Mouse (Mus musculus): ENCODE measurements around the gene Ank2.

The Ank2 gene

GRCm38 (mm10) chr3:127019109-127019508, 480.0 kb downstream of the Ank2 start:
- POLR2A ChIA-PET, result no interaction called here
- CTCF ChIA-PET, result no interaction called here

DNA sequence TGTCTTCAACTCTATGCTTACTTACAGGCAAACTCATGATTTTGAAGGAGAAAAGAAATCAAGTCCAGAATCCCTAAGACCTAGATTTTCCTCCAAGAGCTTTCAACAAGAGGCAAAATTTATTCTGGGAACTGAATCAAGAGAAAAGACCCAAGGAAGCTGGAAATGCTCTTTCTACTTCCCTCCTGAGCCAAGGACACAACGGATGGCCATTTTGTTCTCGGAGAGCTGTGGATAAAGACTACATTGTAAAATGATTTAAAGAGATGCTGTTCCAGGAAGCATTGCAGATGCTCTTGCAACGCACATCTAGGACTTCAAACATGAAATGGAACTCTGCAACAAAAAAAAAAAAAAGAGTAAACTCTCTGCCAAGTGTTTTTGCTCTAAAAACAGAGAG, 481.6 kb downstream of the Ank2 start:
- CTCF ChIA-PET, result no interaction called here

GRCm38 (mm10) chr3:127015596-127015995, 483.6 kb downstream of the Ank2 start:
- CTCF ChIA-PET, result interaction anchor here in 2 of 4 experiments (0.6 to 0.9 kb wide), 2 partner anchors 18 to 94 kb away, joined by 4 to 5 read pairs; no protein-coding TSS in a partner anchor
- POLR2A ChIA-PET, result no interaction called here

More for the DNA sequence above, 481.6 kb downstream of the Ank2 start:
- POLR2A ChIA-PET, result no interaction called here

GRCm38 (mm10) chr3:127015175-127015574, 484.0 kb downstream of the Ank2 start:
- CTCF ChIA-PET, result interaction anchor here in 2 of 4 experiments (0.6 to 0.9 kb wide), 2 partner anchors 18 to 93 kb away, joined by 4 to 5 read pairs; no protein-coding TSS in a partner anchor
- POLR2A ChIA-PET, result no interaction called here

- CTCF ChIA-PET, result no interaction called here
Observed at GRCm38 (mm10) chr3:127013976-127014375, 485.2 kb downstream of the Ank2 start.

GRCm38 (mm10) chr3:127012525-127012924, 486.6 kb downstream of the Ank2 start:
- POLR2A ChIA-PET, result no interaction called here
- CTCF ChIA-PET, result interaction anchor here in 3 of 4 experiments (0.6 to 1.7 kb wide), 5 partner anchors 14 to 1149 kb away, joined by 3 to 5 read pairs (median 4); no protein-coding TSS in a partner anchor

More at GRCm38 (mm10) chr3:127013976-127014375, 485.2 kb downstream of the Ank2 start:
- POLR2A ChIA-PET, result no interaction called here

GRCm38 (mm10) chr3:127005898-127006673, 493.1 kb downstream of the Ank2 start:
- POLR2A ChIA-PET, result no interaction called here
- CTCF ChIA-PET, result no interaction called here

DNA sequence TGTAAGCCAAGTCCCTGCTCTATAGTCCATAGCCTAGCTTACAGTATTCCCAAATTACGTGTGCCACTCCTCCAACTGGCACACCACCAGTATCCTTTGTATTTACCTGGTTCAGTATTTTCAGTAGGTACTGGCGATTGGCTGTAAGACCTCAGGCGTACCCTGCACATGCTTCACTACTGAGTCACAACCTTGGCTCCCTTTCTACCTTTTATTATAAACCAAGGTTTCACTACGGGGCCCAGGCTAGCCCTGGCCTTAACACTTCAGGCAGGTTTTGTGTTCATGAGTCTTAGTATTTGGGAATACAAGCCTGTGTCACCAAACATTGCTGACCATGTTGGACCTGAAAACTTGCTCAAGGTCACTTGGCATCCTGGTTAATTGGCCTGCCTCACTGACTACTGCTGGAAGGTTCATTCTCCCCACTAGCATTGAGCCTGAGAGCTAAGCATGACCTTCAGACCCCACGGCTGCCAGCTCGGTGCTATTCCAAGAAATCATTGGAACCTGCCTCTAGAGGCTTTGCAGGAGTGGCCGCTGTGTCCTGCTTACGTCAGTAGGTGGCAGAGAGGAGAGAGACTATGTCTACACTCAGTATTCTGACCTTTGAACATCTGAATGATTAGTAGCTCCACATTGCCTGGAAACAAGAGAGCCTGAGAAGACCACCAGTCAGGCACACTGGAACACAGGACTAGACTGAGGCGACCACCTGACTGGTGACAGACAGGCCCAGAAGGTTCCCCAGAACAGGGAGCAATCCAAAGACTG, 494.1 kb downstream of the Ank2 start:
- ChIA-PET CTCF (interaction anchor here in 1 of 4 experiments (0.7 kb wide), 1 partner anchor 63 kb away, joined by 3 read pairs; no protein-coding TSS in a partner anchor), POLR2A (no interaction called here)

DNA sequence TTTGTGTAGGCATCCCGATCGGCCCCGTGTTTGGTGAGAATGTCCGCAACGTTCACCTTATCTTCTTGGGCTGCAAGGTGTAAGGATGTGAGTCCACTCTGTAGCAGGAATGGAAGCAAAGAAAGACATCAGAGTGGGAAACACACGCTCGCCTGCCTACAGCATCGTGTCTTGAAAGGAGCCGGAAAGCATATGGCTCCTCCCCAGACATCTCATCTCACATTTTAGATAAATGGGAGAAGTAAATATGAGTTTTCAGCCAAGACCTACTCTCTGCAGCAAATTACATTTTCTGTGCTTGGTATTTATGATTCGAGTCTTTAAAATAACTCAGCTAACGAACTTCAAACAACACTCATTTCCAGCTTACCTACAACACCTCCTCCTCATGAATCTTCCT, 495.2 kb downstream of the Ank2 start:
- CTCF ChIA-PET, result no interaction called here
- POLR2A ChIA-PET, result no interaction called here

GRCm38 (mm10) chr3:126998742-126999112, 500.4 kb downstream of the Ank2 start:
- POLR2A ChIA-PET, result interaction anchor here in 2 of 4 experiments (1.3 to 1.6 kb wide), 4 partner anchors 20 to 453 kb away, joined by 4 to 7 read pairs (median 4); no protein-coding TSS in a partner anchor
- CTCF ChIA-PET, result interaction anchor here in 3 of 4 experiments (0.6 to 1.4 kb wide), 8 partner anchors 12 to 227 kb away, joined by 3 to 10 read pairs (median 4); no protein-coding TSS in a partner anchor

- CTCF ChIA-PET, result interaction anchor here (0.6 to 1.4 kb wide), 15 partner anchors 11 to 636 kb away, joined by 3 to 10 read pairs (median 4); no protein-coding TSS in a partner anchor
- POLR2A ChIA-PET, result interaction anchor here in 2 of 4 experiments (1.3 to 1.6 kb wide), 4 partner anchors 19 to 453 kb away, joined by 4 to 7 read pairs (median 4); no protein-coding TSS in a partner anchor
Observed at GRCm38 (mm10) chr3:126998008-126998741, 501.0 kb downstream of the Ank2 start.

GRCm38 (mm10) chr3:126997391-126998007, 501.7 kb downstream of the Ank2 start:
- ChIA-PET POLR2A (interaction anchor here in 2 of 4 experiments (1.3 to 1.6 kb wide), 3 partner anchors 19 to 454 kb away, joined by 4 to 7 read pairs (median 4); no protein-coding TSS in a partner anchor), CTCF (interaction anchor here (0.6 to 1.4 kb wide), 12 partner anchors 10 to 637 kb away, joined by 3 to 9 read pairs (median 4); no protein-coding TSS in a partner anchor)

DNA sequence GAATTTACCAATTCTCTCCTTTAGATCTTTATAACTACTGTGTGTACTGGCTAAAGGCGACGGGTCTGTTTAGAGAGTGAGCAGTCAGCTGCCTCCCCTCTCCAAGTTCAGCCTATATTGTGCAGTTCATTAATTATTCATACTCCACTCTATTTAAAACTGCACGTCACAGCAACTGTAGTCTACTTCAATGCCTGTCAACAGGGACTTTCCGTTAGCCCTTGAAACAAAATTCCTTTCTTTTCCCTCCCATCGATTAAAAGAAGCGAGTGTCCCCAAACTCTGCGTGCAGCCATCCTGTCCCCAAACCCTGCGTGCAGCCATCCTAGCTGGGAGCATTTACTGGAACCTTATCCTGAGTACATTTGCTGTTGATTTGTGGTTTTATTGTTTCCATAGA, 502.4 kb downstream of the Ank2 start:
- ChIA-PET CTCF (interaction anchor here (0.6 to 1.3 kb wide), 4 partner anchors 15 to 364 kb away, joined by 3 to 4 read pairs (median 4); no protein-coding TSS in a partner anchor), POLR2A (no interaction called here)

GRCm38 (mm10) chr3:126995970-126996369, 503.2 kb downstream of the Ank2 start:
- POLR2A ChIA-PET, result interaction anchor here in 1 of 4 experiments (0.6 kb wide), 1 partner anchor 77 kb away, joined by 3 read pairs; no protein-coding TSS in a partner anchor
- CTCF ChIA-PET, result interaction anchor here in 1 of 4 experiments (1.2 kb wide), 1 partner anchor 17 kb away, joined by 4 read pairs; no protein-coding TSS in a partner anchor

- CTCF ChIA-PET, result no interaction called here
- POLR2A ChIA-PET, result no interaction called here
Observed at GRCm38 (mm10) chr3:126994149-126994548, 505.0 kb downstream of the Ank2 start.

DNA sequence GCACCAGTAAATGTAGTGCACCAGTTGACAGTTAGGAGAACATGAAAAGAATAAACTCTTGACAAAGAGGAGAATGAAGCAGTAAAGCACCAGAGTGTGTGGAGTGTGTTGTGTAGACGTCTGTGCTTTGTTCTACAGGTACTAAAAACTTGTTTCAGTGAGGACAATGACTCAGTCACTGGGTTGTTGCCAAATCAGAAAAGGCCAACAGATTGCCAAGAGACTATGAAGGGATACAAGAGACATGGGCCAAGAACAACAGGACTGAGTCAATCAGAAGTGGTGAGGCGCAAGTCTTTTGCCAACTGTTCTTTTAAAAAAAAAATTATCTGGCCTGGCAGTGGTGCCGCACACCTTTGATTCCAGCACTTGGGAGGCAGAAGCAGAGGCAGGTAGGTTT, 509.2 kb downstream of the Ank2 start:
- ChIA-PET CTCF (no interaction called here), POLR2A (no interaction called here)

DNA sequence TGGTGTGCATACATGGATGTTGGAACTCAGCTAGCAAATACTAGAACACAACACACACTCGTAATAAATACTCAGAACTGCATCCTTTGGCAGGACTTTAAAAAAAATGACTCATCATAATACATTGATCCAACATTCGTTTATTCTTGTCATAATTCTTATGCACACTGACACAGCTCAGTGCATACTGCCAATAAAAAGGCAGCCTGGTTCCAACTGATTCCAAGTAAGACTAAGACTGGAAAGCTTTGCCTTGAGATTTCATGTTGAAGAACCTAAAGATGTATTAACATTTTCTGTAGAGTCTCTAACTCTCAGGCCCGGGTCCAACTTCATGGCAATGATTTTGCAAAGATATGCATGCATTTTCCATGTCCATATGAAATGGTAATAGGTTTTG, 512.5 kb downstream of the Ank2 start:
- ChIA-PET CTCF (no interaction called here), POLR2A (no interaction called here)

GRCm38 (mm10) chr3:126982814-126983213, 516.3 kb downstream of the Ank2 start:
- POLR2A ChIA-PET, result no interaction called here
- CTCF ChIA-PET, result no interaction called here

DNA sequence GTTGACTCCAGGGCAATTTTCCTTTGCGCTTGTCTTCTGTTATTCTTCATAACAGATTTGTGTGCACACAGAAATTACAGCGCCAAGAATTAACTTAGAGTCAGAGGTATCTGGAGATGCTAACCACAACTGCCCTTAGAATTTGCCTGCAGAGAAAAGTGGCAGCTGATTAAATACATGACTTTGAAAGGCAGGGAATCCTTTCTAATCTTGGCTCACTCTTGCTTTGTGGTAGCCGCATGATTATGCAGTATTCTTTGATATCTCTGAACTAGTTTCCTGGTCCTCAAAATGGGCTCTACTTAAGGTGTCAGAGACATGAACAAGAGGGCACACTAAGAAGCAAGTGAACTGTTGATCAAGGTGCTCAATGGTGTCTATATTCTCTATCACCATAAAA, 518.0 kb downstream of the Ank2 start:
- ChIA-PET POLR2A (no interaction called here), CTCF (no interaction called here)
